Mouse (Mus musculus) ES-E14 (cell line): ENCODE results near the gene Wee2.

Experiments used
- CHD2 ChIP-seq: IDR thresholded peaks from 2 replicates; pipeline ENCODE4 v1.6.1; 2014; ENCODE audit warnings: mild to moderate bottlenecking, low read depth, low read length, inconsistent platforms
- HCFC1 ChIP-seq: IDR thresholded peaks from 2 replicates; pipeline ENCODE4 v1.6.1; 2012; ENCODE audit warnings: low read length, inconsistent platforms, borderline replicate concordance; ENCODE audit not compliant: insufficient read depth
- ZNF384 ChIP-seq: IDR thresholded peaks from 2 replicates; pipeline ENCODE4 v1.6.1; 2012; ENCODE audit warnings: low read depth, low read length, inconsistent platforms

- TF ChIP-seq HCFC1 (no peak), CHD2 (no peak), ZNF384 (no peak)
These were observed 10.2 kb upstream of the Wee2 start for GRCm38 (mm10) chr6:40428696-40429095.
